Mouse (Mus musculus) midbrain, postnatal 0 days (tissue): Measurements from ENCODE around the gene Scin. TPM values are rescaled to one million over a fixed set of nuclear protein-coding genes. Genes with fewer than 3 reads are reported as not detected.
A peak's percentile ranks its signal among the peaks of the same experiment; 100 is the strongest.

Experiments
- ATAC-seq: fragments of 200-750 bp; cut with Nextera tagmentation; 2 replicates; pipeline ENCODE4 v1.8.0; 2017; ENCODE audit warnings: moderate number of reproducible peaks, mild to moderate bottlenecking, moderate TSS enrichment, moderate library complexity; ENCODE audit not compliant: low FRiP score
- DNase-seq: peaks from one replicate; pipeline ENCODE4 v3.0.0-alpha.2; 2015; ENCODE audit warnings: low spot score
- H3K27ac ChIP-seq: fragments of 300-500 bp; sonication (generic); 2 replicates; pipeline ENCODE4 v1.5.1; 2014; ENCODE audit warnings: low read depth, mild to moderate bottlenecking, low read length, mixed read lengths
- H3K27me3 ChIP-seq: fragments of 300-500 bp; sonication (generic); 2 replicates; pipeline ENCODE4 v1.6.1; 2014; ENCODE audit warnings: low read length, control low read depth, mixed read lengths; ENCODE audit not compliant: insufficient read depth
- H3K36me3 ChIP-seq: fragments of 300-500 bp; sonication (generic); 2 replicates; pipeline ENCODE4 v1.6.1; 2014; ENCODE audit warnings: low read length, control low read depth, mixed read lengths; ENCODE audit not compliant: insufficient read depth
- H3K4me1 ChIP-seq: fragments of 300-500 bp; sonication (generic); 2 replicates; pipeline ENCODE4 v1.6.1; 2014; ENCODE audit warnings: mild to moderate bottlenecking, control low read depth, antibody characterized with exemption, low read length, mixed read lengths; ENCODE audit not compliant: insufficient read depth
- H3K4me2 ChIP-seq: fragments of 300-500 bp; sonication (generic); 2 replicates; pipeline ENCODE4 v1.6.1; 2014; ENCODE audit warnings: low read depth, mild to moderate bottlenecking, low read length, mixed read lengths; ENCODE audit not compliant: poor library complexity, severe bottlenecking
- H3K4me3 ChIP-seq: fragments of 300-500 bp; sonication (generic); 2 replicates; pipeline ENCODE4 v1.5.1; 2014; ENCODE audit warnings: low read depth, mild to moderate bottlenecking, low read length, moderate library complexity
- H3K9ac ChIP-seq: fragments of 300-500 bp; sonication (generic); replicated peaks from 2 replicates; pipeline ENCODE4 v1.6.1; 2014; ENCODE audit warnings: mild to moderate bottlenecking, low read length, moderate library complexity, mixed read lengths; ENCODE audit not compliant: poor library complexity, severe bottlenecking
- H3K9me3 ChIP-seq: fragments of 300-500 bp; sonication (generic); 2 replicates; pipeline ENCODE4 v1.6.1; 2016; ENCODE audit warnings: low read length, control low read depth
- CTCF ChIP-seq: IDR thresholded peaks from 2 replicates; pipeline ENCODE4 v1.5.1; 2016; ENCODE audit warnings: antibody characterized with exemption, mild to moderate bottlenecking
- WGBS: fragments of 180-500 bp; shearing (Covaris S2); extraction: QIAGEN DNeasy Blood & Tissue Kit; methylation state at CpG from one replicate; pipeline ENCODE4 v1.1.7; 2014; 5-methylcytosine and 5-hydroxymethylcytosine counted together
- polyA plus RNA-seq: library from polyadenylated mRNA; unstranded; fragments of >200 nt; fragmentation: Nextera tagmentation; extraction: Ambion mirVana; gene quantifications from 2 replicates; pipeline ENCODE4 v1.2.1, GENCODE M21; 2015
- total RNA-seq: library from RNA; depleted of rRNA; stranded (reverse); fragments of >200 nt; gene quantifications from 2 replicates; pipeline ENCODE4 v1.2.3, GENCODE M21; 2014

Gene Scin
- total and polyA plus RNA-seq, 2 experiments from 2014 or later: 0.09 to 0.44 TPM

DNA sequence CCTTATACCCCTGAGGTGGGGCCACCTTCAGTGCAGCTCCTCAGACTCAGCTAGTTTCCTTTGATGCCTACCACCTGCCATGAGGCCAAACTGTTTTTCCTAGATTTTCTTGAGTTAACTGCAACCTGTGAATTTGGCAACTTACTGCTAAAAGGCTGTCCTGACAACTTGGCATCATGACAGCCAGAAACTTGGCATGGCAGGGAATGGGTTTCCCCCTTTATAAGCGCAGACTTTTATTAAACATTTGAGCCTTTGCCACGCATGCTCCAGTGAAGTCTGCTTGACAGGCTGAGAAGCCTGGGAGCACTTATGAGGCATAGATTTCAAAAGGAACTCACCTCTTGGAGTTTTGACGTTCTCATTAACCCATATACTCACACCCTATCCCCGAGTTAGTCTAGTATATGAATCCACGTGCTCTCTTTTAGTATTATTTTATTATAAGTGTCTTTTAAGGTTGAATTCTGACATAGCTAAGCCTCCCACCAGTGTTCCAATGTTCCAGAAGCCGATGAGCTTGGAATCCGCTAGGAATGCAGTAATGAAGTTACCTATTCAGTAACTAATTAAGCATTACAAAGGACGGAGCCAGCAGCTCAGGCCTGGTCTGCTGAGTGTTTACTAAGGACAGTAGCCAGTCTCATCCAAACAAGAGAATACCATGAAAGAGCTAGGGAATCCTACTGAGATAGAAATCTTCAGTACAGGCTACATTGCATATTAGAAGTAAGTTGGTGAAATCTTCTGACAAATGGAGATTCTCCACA is 90.0 kb downstream of the Scin start:
- H3K36me3 ChIP-seq: no peaks in the 10 kb centered on the region
- H3K4me3 ChIP-seq: no peak overlapping the region
- WGBS: 81% methylated on average over 8 of the region's 8 CpGs
- no peak overlapping the region for H3K4me2 ChIP-seq
- no peak overlapping the region for H3K27ac ChIP-seq
- no peaks in the 10 kb centered on the region for H3K9me3 ChIP-seq
- no peaks in the 10 kb centered on the region for H3K4me1 ChIP-seq
- DNase-seq (no peak), ATAC-seq (no peak)
- H3K27me3 ChIP-seq: no peaks in the 10 kb centered on the region
- H3K9ac ChIP-seq: no peak overlapping the region
- TF ChIP-seq CTCF: no peak

DNA sequence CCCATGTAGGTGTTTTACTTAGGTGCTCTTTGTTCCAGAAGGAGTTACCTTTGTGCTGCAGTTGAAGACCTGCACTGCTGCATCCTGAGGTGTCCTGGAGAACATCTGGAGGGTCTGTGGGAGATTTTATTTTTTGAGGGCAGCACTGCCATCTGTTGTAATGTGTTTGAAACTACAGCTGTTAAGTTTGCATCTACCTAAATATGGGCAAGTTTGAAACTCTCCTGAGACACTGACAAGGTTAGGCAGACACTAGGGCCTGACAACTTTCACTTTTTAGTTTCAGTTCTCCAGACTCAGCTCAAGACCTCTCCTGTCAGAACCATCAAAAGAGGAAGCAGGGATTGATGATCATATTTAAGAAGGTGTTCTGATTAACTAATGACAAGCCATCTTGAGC is 94.0 kb downstream of the Scin start:
- no peak overlapping the region for H3K9ac ChIP-seq
- no peak overlapping the region for H3K4me3 ChIP-seq
- no peak overlapping the region for H3K27ac ChIP-seq
- H3K36me3 ChIP-seq: no peaks in the 10 kb centered on the region
- H3K4me1 ChIP-seq: no peaks in the 10 kb centered on the region
- peak; percentile 72 for DNase-seq
- ATAC-seq: no peak
- no peak overlapping the region for H3K4me2 ChIP-seq
- H3K9me3 ChIP-seq: no peaks in the 10 kb centered on the region
- TF ChIP-seq CTCF: peak; percentile 79
- H3K27me3 ChIP-seq: no peaks in the 10 kb centered on the region

DNA sequence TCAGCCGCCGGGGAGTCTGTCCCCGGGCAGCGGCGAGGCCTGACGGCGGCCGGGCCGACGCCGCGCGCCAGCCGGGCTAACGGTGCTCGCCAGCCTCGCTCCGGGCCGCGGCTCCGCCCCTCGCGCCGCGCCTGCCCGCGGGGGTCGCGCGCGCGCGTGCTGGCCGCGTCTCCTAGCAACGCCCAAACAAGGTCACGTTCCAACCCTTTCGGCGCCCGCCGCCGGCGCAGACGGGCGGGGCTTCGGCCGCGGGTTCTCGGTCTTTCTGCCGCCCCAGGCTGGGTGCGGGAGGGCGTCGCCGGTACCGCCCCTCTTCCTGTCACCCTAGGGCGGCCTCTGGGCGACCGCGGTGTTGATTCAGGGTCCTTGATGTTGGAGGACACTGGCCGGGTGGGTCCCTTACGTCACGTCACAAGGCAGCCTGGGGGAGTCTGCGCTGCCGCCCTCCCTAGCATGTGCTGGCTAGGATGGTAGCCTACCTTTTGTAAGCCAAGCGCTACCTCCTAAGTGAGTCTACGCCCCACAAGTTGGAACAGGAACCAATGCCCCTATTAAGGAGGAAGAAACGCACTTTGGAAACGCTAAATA is 96.1 kb downstream of the Scin start, which contains the start of gene Arl4a:
TSS of gene Arl4a (minus strand) at position 150 of the 588 bp plus-strand sequence.
- H3K27ac ChIP-seq: peak within 1 kb of the TSS; percentile 96
- no peaks in the 10 kb centered on the region for H3K9me3 ChIP-seq
- no peak for TF ChIP-seq CTCF
- peak; percentile 92 for ATAC-seq
- no peaks in the 10 kb centered on the region for H3K4me1 ChIP-seq
- under 1% methylated on average over 56 of the region's 68 CpGs for WGBS
- DNase-seq: peak; percentile 87
- H3K27me3 ChIP-seq: no peaks in the 10 kb centered on the region
- no peaks in the 10 kb centered on the region for H3K36me3 ChIP-seq
- H3K4me3 ChIP-seq: peak within 1 kb of the TSS; percentile 93
- H3K9ac ChIP-seq: peak within 1 kb of the TSS; percentile 93
- peak within 1 kb of the TSS; percentile 76 for H3K4me2 ChIP-seq

DNA sequence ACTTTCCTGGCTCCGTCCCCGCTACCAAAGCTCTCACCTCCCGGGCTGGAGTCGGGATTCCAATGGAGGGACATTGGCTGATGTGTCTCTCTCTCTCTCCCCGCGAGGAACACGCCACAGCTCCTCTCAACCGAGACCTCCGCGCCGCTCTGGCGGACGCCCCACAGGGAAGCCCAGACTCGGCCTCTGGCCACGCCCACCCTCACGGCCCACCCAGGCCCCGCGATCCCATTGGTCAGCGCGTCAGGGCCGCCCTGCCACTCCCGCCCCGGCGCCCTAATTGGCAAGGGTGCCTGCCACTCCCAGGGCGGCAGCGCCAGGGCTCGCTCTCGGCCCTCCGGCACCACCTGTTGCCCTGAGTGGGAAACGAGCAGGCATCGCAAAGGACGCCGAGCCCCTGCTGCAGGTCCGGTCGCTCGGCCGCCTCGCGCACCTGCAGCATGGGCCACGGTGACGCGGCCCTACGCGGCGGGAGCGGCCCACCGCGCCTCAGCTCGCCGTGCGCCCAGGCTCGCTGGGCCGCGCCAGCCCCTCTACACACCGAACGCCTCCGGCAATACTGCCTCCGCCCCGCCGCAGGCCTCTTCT is 96.7 kb downstream of the Scin start:
- Histone ChIP-seq H3K4me2 (peak overlapping the region; percentile 76), H3K9me3 (no peaks in the 10 kb centered on the region), H3K27ac (peak overlapping the region; percentile 96), H3K9ac (peak overlapping the region; percentile 93), H3K27me3 (no peaks in the 10 kb centered on the region), H3K4me1 (no peaks in the 10 kb centered on the region), H3K4me3 (peak overlapping the region; percentile 93), H3K36me3 (no peaks in the 10 kb centered on the region)
- DNase-seq (peak; percentile 98), ATAC-seq (peak; percentile 98)
- under 1% methylated on average over 30 of the region's 60 CpGs for WGBS
- peak; percentile 68 for TF ChIP-seq CTCF

DNA sequence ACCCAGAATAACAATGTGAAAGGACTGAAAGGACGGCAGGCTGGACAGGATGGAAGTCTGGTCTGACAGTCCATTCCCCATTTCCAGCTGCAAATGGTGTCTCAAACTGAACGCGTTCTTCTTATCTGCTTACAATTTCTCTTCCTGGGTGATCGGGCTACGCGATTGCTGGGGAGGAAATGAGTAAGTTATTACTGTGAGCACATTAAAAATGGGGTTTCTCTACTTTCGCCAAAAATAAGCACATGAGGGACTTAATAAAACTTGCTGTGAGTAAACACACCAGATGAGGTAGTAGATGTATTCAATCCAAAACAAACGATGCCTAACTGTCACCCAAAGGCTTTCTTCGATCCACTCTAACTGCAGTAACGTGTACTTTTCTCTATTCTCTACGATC is 97.4 kb downstream of the Scin start:
- Histone ChIP-seq H3K4me1 (no peaks in the 10 kb centered on the region), H3K9ac (peak overlapping the region; percentile 93)
- DNase-seq: no peak

DNA sequence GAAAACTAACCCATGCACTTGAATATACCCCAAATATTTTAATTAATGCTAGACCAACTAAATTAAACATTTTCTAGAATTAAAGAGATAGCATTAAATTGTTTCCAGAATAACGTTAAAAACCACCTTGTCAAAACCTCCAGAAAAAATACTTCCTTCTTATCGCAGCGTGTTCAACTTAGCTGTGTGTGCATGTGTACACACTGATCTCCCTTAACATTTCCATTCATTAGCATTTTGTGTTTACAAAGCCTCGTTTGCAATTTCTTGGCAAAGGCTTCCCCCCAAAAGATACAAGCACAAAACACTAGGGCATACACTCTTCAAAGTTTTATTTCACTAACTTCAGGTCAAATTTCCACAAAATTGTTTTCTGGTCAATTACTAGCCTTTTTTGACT is 98.5 kb downstream of the Scin start:
- Histone ChIP-seq H3K27ac (no peak overlapping the region), H3K27me3 (no peaks in the 10 kb centered on the region), H3K4me3 (peak overlapping the region; percentile 93), H3K9ac (no peak overlapping the region), H3K36me3 (no peaks in the 10 kb centered on the region), H3K4me1 (no peaks in the 10 kb centered on the region), H3K4me2 (peak overlapping the region; percentile 76), H3K9me3 (no peaks in the 10 kb centered on the region)
- TF ChIP-seq CTCF: no peak
- 49% methylated on average over 4 of the region's 4 CpGs for WGBS
- ATAC-seq (no peak), DNase-seq (no peak)

More for the DNA sequence above, 97.4 kb downstream of the Scin start:
- peak overlapping the region; percentile 96 for H3K27ac ChIP-seq
- 2% methylated on average over 11 of the region's 11 CpGs for WGBS
- no peak for TF ChIP-seq CTCF
- H3K4me2 ChIP-seq: peak overlapping the region; percentile 76
- no peaks in the 10 kb centered on the region for H3K36me3 ChIP-seq
- H3K27me3 ChIP-seq: no peaks in the 10 kb centered on the region
- no peak for ATAC-seq
- H3K9me3 ChIP-seq: no peaks in the 10 kb centered on the region
- peak overlapping the region; percentile 93 for H3K4me3 ChIP-seq
